Mouse (Mus musculus) kidney, adult 8-10 months (tissue): ENCODE measurements around the gene Edf1.

Experiments
- DNase-seq, 2 experiments: peaks; one replicate each; pipeline ENCODE4 v3.0.0; 2022

Gene Edf1

GRCm38 (mm10) chr2:25583120-25583481, 25.5 kb downstream of the Edf1 start:
- no peak for DNase-seq

GRCm38 (mm10) chr2:25583571-25583970, 25.9 kb downstream of the Edf1 start:
- DNase-seq, result no peak

GRCm38 (mm10) chr2:25584152-25584551, 26.5 kb downstream of the Edf1 start:
- DNase-seq, result no peak

GRCm38 (mm10) chr2:25584856-25585255, 27.2 kb downstream of the Edf1 start:
- DNase-seq, result no peak

GRCm38 (mm10) chr2:25585601-25586000, 28.0 kb downstream of the Edf1 start:
- no peak for DNase-seq

GRCm38 (mm10) chr2:25587290-25587689, 29.6 kb downstream of the Edf1 start:
- no peak for DNase-seq

GRCm38 (mm10) chr2:25588227-25588907, 30.7 kb downstream of the Edf1 start:
- no peak for DNase-seq

- DNase-seq, result peak in 1 of 2 experiments; percentile 60
These were observed 34.2 kb downstream of the Edf1 start for GRCm38 (mm10) chr2:25591863-25592262.

- no peak for DNase-seq
These were observed 39.3 kb downstream of the Edf1 start for GRCm38 (mm10) chr2:25596765-25597510.

- no peak for DNase-seq
These were observed 41.1 kb downstream of the Edf1 start for GRCm38 (mm10) chr2:25598749-25599148.

GRCm38 (mm10) chr2:25600037-25600436, 42.4 kb downstream of the Edf1 start:
- no peak for DNase-seq

GRCm38 (mm10) chr2:25602526-25602925, 44.9 kb downstream of the Edf1 start:
- DNase-seq, result no peak

- DNase-seq, result peak; percentile 86 to 90
These were observed 50.3 kb downstream of the Edf1 start, which contains the start of gene Rabl6 for GRCm38 (mm10) chr2:25607761-25608622. Gene Rabl6 (minus strand): TSS chr2:25608521.

- no peak for DNase-seq
These were observed 51.0 kb downstream of the Edf1 start for GRCm38 (mm10) chr2:25608671-25609070.
